Comparison of ENCODE assay signal across 9 mouse cellular contexts in the genomic region with DNA sequence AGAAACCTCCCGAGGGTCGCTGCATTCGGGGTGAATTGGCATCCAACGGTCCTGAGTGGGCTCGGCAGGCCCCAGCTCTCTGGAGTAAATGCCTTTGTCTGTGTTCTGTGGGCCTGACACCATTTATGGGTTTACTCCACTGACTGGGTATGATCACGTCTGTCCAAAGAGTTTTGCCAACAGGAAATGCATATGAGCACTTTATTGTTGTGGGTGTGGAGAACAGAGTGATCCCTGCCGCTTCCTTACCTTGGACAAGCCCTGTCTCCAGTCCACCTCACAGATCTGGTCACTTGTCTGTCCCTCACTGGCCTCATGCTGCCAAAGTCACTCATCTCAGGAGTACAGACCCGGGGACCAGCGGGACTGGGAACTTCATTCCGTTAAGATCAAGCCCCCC.
DNase-seq lines count a peak whose midpoint lies in the region; ATAC-seq and TF ChIP-seq lines count a peak whose summit lies in the region.
"Had no signal": no experiment of that assay in that cellular context is flagged by ENCODE, and none has a peak within 500 bp of the region (broad histone marks: within the 10 kb centered on the region; RNA-seq: fewer than 3 reads in every experiment).

No protein-coding gene starts in this region.

- no peaks in the 10 kb centered on the region for H3K27me3 ChIP-seq in heart, postnatal 0 days (ENCODE audit: control insufficient read depth, insufficient read depth, low read length)
- no peaks in the 10 kb centered on the region for H3K27me3 ChIP-seq in midbrain, embryonic 10.5 days (ENCODE audit: low read depth, poor library complexity, severe bottlenecking)
- H3K27me3 ChIP-seq in midbrain, embryonic 16.5 days (ENCODE audit: control insufficient read depth, insufficient read depth, low read depth, low read length): no peaks in the 10 kb centered on the region
- no peaks in the 10 kb centered on the region for H3K27me3 ChIP-seq in hindbrain, embryonic 14.5 days (ENCODE audit: control insufficient read depth, insufficient read depth, low read length)
- H3K27me3 ChIP-seq in stomach, embryonic 16.5 days (ENCODE audit: control insufficient read depth, insufficient read depth, low read length): no peaks in the 10 kb centered on the region

- no peaks in the 10 kb centered on the region for H3K9me3 ChIP-seq in heart, postnatal 0 days (replicated peaks; ENCODE audit: control insufficient read depth, low read length)
- no peaks in the 10 kb centered on the region for H3K9me3 ChIP-seq in midbrain, embryonic 10.5 days (replicated peaks)
- no peaks in the 10 kb centered on the region for H3K9me3 ChIP-seq in midbrain, embryonic 16.5 days (replicated peaks; ENCODE audit: control insufficient read depth, low read length, poor library complexity, severe bottlenecking)
- H3K9me3 ChIP-seq in hindbrain, embryonic 14.5 days (ENCODE audit: control insufficient read depth, low read length): no peaks in the 10 kb centered on the region
- H3K9me3 ChIP-seq in stomach, embryonic 16.5 days (replicated peaks; ENCODE audit: control insufficient read depth, low read length): no peaks in the 10 kb centered on the region

- H3K9ac ChIP-seq in heart, postnatal 0 days (replicated peaks; ENCODE audit: low read depth, low read length): no peak overlapping the region
- no peak overlapping the region for H3K9ac ChIP-seq in midbrain, embryonic 16.5 days (ENCODE audit: low read depth, low read length)
- H3K9ac ChIP-seq in hindbrain, embryonic 14.5 days: no peak overlapping the region
- H3K9ac ChIP-seq in stomach, embryonic 16.5 days (ENCODE audit: low read length): no peak overlapping the region

- no peak for TF ChIP-seq EP300 in heart, postnatal 0 days (IDR thresholded peaks at IDR 0.05; ENCODE audit: low read depth)

- peak overlapping the region; percentile 28 for H3K27ac ChIP-seq in heart, postnatal 0 days (ENCODE audit: low read depth)
- peak overlapping the region; percentile 65 for H3K27ac ChIP-seq in midbrain, embryonic 10.5 days (replicated peaks)
- H3K27ac ChIP-seq in midbrain, embryonic 16.5 days (ENCODE audit: low read length): no peak overlapping the region; the same call in 1 of the 2 replicates
- peak overlapping the region; percentile 74 for H3K27ac ChIP-seq in hindbrain, embryonic 14.5 days
- H3K27ac ChIP-seq in stomach, embryonic 16.5 days (ENCODE audit: low read length): peak overlapping the region; percentile 34; the same call in 1 of the 2 replicates

- no peak overlapping the region for H3K4me2 ChIP-seq in heart, postnatal 0 days (ENCODE audit: low read depth, low read length)
- H3K4me2 ChIP-seq in midbrain, embryonic 16.5 days (ENCODE audit: low read length): no peak overlapping the region
- no peak overlapping the region for H3K4me2 ChIP-seq in hindbrain, embryonic 14.5 days (replicated peaks)
- H3K4me2 ChIP-seq in stomach, embryonic 16.5 days (ENCODE audit: low read depth, low read length): no peak overlapping the region

- no peak for ATAC-seq in heart, postnatal 0 days (ENCODE audit: insufficient read depth, low read depth)
- ATAC-seq in midbrain, embryonic 16.5 days: no peak
- ATAC-seq in hindbrain, embryonic 14.5 days (ENCODE audit: low FRiP score): no peak
- no peak for ATAC-seq in stomach, embryonic 16.5 days (ENCODE audit: insufficient read depth, low FRiP score)

- WGBS in heart, postnatal 0 days: 79% methylated on average over 10 of the region's 10 CpGs
- 82% methylated on average over 10 of the region's 10 CpGs for WGBS in midbrain, embryonic 10.5 days
- WGBS in midbrain, embryonic 16.5 days: 80% methylated on average over 10 of the region's 10 CpGs
- 79% methylated on average over 10 of the region's 10 CpGs for WGBS in hindbrain, embryonic 14.5 days
- 83% methylated on average over 10 of the region's 10 CpGs for WGBS in stomach, embryonic 16.5 days

- no peak overlapping the region for H3K4me3 ChIP-seq in heart, postnatal 0 days (ENCODE audit: low read depth, low read length)
- no peak overlapping the region for H3K4me3 ChIP-seq in midbrain, embryonic 10.5 days
- no peak overlapping the region for H3K4me3 ChIP-seq in midbrain, embryonic 16.5 days (ENCODE audit: low read depth, low read length)
- H3K4me3 ChIP-seq in hindbrain, embryonic 14.5 days (replicated peaks; ENCODE audit: low read length): no peak overlapping the region
- no peak overlapping the region for H3K4me3 ChIP-seq in stomach, embryonic 16.5 days (replicated peaks; ENCODE audit: low read length)
- H3K4me3 ChIP-seq: myocyte had no signal

- DNase-seq in heart, postnatal 0 days (ENCODE audit: low spot score): no peak
- DNase-seq in heart, postnatal 25 days (ENCODE audit: low spot score): no peak
- no peak for DNase-seq in midbrain, embryonic 10.5 days (ENCODE audit: low spot score)
- no peak for DNase-seq in hindbrain, embryonic 14.5 days (ENCODE audit: low spot score)
- DNase-seq in frontal cortex, postnatal 36 days (ENCODE audit: low spot score in 2 of 2): no peak
- no peak for DNase-seq in thymus, postnatal 10 days (ENCODE audit: low spot score in 2 of 2)

- no peak for TF ChIP-seq CTCF in heart, postnatal 0 days (IDR thresholded peaks at IDR 0.05; ENCODE audit: low read depth)

- no peaks in the 10 kb centered on the region for H3K4me1 ChIP-seq in heart, postnatal 0 days (ENCODE audit: control insufficient read depth, insufficient read depth)
- peaks cover 30% of the 10 kb centered on the region for H3K4me1 ChIP-seq in midbrain, embryonic 10.5 days
- H3K4me1 ChIP-seq in midbrain, embryonic 16.5 days (ENCODE audit: control insufficient read depth, insufficient read depth, low read length): peaks cover 6% of the 10 kb centered on the region
- peaks cover 14% of the 10 kb centered on the region for H3K4me1 ChIP-seq in hindbrain, embryonic 14.5 days (replicated peaks; ENCODE audit: control insufficient read depth, insufficient read depth, low read length)
- peaks cover 23% of the 10 kb centered on the region for H3K4me1 ChIP-seq in stomach, embryonic 16.5 days (ENCODE audit: control insufficient read depth, insufficient read depth, low read length)

- intact Hi-C loops in heart, postnatal 25 days (cut with DNase I): no loop called here

- no peaks in the 10 kb centered on the region for H3K36me3 ChIP-seq in heart, postnatal 0 days (replicated peaks; ENCODE audit: control insufficient read depth, insufficient read depth, low read length)
- H3K36me3 ChIP-seq in midbrain, embryonic 10.5 days: no peaks in the 10 kb centered on the region
- H3K36me3 ChIP-seq in midbrain, embryonic 16.5 days (ENCODE audit: control insufficient read depth, insufficient read depth, low read length): no peaks in the 10 kb centered on the region
- no peaks in the 10 kb centered on the region for H3K36me3 ChIP-seq in hindbrain, embryonic 14.5 days (replicated peaks; ENCODE audit: control insufficient read depth, insufficient read depth)
- no peaks in the 10 kb centered on the region for H3K36me3 ChIP-seq in stomach, embryonic 16.5 days (ENCODE audit: control insufficient read depth, insufficient read depth, low read length)
